Mouse (Mus musculus): ENCODE measurements at regions not wholly inside any gene's neighbourhood (a gene's known extent, or its start where the extent isn't known, plus 50 kb on each side); places are given as distances from the start of the nearest gene placed in this dataset.

DNA sequence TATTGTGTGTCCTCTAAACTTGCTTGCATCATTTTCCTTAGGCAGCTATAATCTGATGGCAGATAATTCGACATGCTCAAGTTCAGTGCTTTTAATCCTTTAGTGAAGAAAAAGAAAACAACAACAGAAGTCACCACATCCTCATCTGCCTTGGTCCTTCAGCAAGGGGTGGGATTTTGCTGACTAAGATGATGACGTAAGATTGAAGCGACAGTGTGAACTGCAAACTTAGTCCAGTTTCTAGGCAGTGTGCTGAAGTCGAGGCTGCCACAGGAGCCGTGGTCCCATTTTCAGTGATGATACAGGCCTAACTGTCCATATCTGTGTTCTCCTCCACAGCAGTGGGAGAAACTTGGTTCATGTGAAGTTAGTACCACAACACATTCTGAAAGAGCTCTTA is 314.4 kb downstream of the Gm11361 start:
- DNase-seq: no peak

DNA sequence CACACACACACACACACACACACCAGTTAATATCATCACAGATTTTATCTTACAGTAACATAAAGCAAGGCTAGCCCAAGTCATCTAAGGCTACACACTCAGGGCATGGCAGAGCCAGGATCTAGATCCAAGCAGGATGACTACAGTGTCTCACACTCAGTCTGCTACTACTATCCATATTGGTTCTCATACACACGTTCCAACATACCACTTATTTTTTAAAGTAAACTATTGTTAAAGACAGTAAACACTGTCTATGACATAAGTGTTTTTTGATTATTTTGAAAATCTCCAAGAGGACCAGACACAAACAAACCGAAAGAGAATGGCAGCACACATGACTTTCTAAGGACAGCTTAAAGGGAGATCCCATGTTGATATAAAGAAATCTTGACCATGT is 306.3 kb downstream of the Gm11361 start:
- no peak for DNase-seq

DNA sequence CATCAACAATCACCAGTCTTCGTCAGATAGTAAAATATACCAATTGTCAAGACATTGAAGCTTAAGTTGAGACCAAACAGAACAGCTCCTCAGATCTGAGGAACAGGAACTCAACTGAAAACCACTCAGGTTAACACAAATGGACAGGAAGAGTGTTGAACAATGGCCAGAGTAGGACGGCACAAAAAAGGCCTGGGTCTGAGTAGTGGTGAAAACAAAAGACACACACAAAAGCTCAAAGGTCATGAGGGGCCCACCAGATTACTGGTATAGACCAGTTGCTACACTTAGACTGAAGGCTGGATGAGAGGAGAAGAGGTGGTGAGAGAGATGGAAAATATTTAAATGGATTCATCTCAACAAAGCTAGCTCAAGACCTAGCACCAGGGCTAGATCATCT is 302.8 kb downstream of the Gm11361 start:
- DNase-seq: no peak

DNA sequence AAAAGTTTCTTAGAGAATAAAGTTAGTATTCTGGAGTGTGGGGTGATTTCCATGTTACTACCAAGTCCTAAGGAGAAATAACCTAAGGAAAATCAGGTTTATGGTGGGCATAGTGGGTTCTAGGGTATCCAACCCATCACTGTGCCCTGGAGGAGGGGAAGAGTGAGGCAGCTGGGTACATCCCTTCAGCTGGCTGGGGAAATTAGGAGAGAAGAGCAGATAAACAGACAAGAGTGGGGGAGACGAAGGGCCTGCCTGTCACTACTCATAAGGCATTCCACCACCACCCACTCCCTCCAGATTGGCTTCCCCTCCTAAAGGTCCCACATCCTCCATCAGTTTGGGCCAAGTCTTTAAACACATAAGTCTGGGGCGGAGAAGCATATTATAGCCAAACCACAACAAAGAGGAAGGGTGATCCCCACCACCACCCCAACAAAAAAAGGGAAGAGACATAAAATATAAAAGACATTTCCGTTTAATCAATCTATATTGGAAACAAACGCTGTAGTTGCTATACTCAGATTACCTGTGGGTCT is 299.8 kb downstream of the Gm11361 start:
- no peak for DNase-seq

DNA sequence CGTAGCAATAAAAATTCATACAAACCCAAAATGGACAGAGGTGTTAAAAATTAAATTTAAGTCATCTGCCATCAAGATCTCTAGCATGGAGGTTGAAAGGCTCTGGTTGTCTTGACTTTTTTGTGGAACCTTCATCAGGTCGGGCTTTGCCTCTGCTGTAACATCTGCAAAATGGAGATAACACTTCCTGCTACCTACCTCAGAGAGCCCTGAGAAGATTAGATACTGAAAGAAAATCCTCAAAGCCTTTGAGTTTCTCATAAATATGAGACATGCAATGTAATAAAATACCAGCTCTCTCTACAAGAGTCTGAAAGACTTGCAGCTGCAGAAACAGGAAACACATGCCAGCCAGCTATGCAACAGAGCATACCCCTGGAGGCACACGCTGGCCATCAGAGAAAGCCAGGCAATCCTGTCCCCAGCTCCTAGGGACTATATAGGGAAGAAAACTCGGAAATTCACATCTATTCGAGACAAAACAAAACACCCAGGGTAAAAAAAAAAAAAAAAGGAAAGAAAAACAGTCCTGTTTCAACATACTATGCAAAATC is 299.1 kb downstream of the Gm11361 start:
- no peak for DNase-seq

DNA sequence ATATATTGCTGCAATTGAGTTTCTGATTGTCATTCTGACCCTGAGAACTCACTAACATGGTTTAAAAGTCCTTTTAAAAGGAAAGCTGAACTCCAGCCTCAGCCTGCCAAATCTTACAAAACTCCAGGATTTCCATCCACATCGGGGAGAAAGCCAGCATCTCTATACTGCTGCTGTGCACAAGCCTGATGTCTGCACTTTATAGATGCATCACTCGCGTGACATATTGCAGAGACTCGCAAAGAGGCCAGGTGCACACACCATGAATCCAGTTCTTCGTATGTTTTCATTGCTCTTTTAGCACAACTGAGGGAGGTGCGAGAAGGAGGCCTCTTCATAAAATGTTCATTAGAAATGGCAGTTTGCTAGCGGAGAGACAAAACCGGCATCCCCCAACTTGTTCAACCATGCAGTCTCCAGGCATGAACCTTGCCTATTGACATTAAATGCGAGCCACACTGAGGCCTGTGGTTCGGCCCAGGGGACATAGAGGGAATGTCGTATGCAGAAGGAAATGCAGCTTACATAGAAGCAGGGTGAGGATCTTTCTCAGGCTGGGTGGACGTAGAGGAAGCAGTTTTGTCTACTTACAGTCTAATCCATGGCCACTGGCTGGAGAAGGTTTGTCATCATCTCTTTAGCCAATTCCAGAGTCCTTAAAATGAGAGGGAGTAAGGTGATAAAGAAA is 297.0 kb downstream of the Gm11361 start:
- DNase-seq: no peak

DNA sequence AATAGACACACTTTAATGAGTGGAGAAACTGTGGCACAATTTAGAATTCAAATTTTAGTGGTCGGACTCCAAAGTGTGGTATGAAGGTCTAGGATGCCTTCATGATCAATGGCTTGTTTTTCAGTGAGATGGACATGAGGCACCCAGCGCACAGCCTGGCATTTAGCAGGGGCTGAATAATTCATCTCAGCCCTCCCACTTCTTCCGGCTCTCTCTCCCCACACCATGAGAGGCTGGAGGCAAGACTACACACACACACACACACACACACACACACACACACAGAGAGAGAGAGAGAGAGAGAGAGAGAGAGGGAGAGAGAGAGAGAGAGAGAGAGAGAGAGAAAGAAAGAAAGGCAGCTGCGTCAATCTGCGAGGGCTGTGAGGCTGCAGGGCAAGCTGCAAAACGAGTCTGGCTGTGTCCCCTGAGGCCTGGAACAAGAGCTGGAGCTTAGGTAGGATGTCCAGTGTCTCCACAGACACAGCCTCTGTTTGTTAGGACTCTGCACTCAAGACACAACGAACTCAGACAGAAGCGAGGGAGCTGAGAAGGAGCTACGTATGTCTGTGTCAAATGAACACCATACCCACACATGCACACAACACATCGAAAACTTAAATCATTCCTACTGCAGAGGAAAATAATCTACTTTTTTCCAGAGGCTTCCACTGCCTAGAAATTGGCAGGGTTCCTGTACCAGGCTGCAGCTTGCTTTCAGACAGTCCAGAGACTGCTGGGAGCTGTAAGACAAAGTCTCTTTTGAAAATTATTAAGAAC is 295.8 kb downstream of the Gm11361 start:
- no peak for DNase-seq

DNA sequence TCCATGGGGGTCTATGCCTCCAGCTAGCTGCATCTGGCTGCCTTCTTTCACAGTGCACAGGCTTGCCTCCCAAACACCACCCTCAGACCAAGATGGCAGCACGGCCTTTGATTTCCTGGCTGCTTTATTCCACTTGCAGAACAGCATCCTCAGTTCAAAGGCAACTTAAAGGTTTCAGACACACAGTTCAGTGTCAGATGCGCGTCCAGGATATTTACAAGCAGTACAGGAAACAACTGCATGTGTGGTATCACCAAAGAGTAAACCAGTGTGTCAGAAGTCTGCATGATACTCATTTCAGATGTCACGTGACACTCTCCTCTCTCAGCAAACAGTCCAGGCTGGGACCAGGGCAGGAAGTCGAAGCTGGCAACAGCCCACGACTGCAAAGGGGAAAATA is 294.2 kb downstream of the Gm11361 start:
- DNase-seq: no peak

DNA sequence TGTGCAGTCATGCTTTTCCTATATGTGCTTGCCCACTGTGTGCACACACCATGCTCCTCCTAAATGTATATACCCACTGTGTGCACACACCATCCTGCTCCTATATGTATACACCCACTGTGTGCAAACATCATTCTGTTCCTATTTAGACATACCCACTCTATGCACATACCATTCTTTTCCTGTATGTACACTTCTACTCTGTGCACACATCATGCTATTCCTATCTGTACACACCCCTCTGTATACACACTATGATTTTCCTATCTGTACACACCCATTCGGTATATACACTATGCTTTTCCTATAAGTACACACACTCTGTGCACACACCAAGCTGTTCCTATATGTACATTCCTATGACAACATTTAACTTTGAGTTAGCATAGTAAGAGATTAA is 288.5 kb downstream of the Gm11361 start:
- DNase-seq: no peak

DNA sequence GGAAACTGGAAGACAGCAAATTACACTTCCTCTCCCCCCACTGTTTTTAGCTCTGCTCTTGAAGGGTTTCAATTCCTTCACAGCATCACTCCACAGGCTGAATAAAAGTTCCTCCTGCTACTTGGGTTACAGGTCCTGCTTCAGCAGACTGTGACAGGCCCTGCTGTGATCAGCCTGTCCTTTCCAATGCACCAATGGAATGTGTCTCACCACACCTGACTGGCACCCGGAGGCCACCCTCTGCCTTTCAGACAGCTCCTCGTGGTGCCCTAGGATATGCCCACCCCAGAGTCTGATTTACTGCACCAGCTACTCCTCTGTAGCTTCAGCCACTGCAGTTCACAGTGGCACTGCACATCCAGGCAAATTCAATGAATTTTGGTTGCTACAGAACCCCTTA is 288.0 kb downstream of the Gm11361 start:
- DNase-seq: no peak

DNA sequence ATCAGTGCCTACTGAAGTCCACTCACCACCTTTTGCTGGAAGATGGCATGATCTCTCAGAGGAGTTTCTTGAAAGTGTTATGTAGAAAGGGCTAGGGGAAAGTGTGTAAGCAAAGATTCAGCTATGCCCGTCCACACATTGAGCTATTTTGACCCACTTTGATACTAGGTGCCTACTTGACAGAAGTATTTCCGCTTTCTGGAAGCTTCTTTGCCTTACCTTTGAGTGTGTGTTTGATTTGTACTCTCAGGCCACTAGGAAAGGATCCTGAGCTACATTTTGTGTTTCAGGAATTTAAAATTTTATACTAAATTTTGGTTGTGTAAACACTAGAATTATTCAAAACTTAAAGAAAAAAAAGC is 287.5 kb downstream of the Gm11361 start:
- DNase-seq: no peak

DNA sequence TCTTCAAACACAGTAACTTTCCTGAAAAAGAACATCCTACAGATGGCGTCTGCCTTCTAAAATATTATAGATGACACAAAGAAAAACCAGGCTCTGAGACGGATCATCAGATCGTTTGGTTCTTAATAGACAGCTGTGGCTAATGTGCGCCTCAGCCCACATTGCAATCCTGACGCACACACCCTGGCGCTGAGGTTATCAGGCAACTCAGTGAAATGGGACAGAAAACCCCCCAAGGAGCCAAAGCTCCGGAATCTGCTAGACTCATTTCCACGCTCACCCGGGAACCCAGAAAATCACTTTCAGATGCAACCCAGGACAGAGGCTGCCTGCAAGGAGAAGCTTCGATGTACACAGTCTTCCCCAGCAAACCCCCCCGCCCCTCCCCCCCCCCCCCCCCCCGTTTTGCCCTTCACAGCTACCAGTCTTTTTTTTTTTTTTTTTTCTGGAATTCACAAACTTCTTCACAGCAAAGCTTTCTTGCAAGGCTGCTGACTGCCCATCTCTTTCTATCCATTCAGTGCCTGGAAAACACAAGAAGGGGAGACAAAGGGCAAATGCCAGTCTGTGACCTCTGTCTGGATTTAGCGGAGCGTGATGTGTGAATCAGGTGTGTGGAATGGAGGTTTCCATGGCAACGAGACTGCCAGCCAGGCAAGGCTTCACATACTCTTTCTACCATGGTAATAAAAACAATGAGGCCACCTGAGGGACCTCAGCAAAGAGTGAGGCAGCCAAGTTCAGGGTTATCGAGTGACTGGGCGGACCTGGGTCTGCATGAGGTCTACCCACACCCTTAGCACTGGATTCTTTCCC is 286.9 kb downstream of the Gm11361 start:
- DNase-seq: no peak

DNA sequence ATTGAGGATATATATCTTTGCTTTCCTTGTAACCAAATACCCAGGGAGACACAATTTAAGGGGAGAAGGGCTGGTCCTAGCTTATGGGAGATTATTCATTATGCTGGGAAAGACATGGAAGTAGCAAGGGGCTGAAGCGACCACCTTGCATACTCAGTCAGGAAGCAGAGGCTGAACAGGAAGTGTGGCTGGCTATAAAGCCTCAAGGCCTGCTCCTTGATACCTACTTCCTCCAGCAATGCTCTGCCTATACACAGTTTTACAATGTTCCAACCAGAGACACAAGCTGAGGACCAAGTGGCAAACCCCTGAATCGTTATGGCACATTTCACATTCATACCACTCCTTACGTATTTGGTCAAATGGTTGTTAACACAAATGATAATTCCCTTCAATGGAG is 284.3 kb downstream of the Gm11361 start:
- DNase-seq: no peak

DNA sequence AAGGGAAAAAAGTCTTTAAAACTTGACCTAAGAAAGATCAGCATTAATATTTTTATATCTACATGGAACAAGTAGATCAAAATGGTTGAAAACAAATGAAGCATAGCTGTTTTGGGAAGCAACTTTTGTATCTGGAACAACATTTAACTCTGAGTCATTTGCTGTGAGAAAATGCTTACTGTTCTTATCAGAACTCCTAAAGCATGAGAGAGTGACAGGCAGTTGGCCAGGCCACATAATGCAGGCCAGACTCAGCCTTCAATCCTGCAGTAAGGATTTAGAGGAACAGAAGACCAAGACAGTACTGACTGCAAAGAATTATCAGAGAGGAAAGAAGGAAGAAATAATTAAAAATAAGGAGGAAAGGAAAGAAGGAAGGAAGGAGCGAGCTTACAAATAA is 275.8 kb downstream of the Gm11361 start:
- peak; percentile 49 for DNase-seq

DNA sequence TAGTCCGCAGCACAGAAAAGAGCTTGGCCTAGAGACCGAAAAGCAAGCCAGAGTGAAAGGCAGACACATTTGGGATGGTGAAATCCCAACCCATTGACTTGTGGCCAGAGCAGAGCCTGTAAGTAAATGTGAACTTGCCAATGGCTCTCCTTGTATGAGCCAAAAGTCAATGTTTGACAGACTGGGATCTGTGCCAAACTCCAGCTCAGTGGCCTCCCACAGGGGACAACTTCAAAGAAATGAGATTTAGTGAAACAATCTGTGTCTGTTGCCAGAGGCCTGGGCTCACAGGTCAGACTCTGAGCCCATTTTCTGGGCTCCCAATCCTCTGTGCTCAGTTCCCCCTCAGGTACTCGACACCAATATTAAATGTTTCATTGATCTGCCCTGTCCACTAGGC is 274.9 kb downstream of the Gm11361 start:
- peak; percentile 90 for DNase-seq

DNA sequence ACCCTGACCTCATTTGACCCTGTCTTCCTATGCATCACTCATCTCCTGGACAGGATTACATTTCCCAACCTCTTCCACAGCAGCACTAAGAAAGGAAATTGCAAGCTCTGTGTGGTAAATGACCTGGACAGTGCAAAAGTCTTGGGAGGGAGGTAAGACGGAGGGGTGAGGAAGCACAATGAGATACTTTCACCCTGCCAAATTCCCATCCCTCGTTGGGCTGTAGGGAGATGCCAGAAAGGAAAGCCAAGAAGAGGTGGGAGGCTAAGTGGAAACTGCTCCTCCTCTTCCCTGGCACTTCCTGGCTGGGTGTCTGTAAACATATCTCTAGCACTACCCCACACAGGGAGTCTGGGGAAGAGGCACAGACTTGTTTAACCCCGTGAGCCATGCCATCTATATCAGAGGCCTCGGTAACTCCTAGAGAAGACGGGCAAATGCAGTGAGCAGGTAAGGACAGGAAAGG is 274.2 kb downstream of the Gm11361 start:
- DNase-seq: peak; percentile 45

DNA sequence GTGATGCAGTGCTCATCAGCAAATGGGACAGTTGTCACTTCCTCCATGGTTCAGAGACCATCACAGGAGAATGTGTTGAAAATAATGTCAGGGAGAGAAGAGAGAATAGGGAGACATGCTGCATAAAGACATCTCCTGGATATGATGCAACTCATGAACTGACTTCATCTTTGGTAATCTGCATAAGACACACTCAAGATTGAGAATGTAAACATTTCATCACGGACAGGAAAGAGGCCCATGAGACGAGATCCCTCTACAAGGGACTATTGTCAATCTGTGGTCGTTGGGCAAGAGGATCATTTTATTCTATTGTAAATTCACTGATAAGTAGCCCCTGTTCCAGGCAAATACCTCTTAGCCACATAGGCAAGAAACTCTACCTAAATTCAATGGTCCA is 273.6 kb downstream of the Gm11361 start:
- no peak for DNase-seq

DNA sequence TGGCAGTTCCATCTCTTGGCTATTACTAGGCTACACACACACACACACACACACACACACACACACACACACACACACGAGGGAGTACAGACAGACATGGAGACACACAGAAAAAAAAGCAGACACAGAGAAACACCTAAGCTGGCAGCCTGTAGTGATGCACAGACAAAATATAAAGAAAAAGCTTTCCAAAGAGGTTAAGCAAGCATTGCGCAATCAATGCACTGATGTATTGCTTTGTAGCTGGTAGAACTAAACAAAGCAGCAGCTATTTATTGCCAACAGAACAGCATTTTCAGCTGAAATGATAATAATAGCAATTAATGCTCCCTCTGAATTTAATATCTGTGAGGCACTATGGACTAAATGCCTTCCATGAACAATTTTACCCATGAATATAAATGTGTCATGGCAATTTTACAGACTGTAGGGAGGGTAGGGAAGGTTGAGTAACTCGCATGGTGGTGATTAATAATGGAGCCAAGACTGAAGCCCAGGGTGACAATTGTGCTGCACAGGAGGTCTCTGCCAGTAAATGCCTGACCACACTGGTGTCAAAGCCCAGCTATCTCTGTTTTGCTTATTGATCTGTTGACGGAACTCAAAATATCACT is 271.7 kb downstream of the Gm11361 start:
- DNase-seq: no peak

DNA sequence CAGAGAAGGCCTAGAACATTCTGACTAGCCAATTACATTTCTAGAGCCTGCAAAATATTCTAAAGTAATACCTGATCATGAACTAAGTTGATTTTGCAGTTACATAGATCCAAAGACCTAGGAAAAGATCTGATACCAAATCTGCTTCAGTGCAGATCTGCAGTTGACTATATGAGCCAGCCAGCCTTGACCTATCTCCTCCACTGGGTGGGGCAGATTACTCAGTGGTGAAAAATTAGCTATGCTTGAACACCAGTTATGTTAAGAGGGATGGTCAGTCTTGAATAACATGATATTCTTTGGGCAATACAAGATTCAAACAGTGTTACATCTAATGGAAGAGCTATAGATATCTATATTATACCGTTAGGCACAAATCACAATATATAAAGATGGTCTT is 269.0 kb downstream of the Gm11361 start:
- DNase-seq: peak; percentile 60

DNA sequence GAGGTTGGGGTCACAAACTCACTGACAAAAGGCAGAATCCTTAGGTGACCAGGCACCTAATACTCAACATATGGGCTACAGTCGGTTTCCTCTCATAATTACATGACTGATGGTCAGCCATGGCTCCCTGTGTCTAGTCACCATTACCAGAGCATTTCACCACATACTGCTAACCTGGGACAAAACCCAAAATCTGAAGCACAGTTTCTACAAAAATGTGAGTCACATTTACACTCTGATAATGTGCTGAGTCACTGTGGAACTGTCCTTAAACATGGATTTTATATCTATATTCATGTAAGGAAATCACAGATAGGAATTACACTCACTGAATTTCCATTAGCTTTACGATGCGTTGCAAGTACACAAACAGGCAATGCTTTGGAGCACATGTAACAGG is 267.1 kb downstream of the Gm11361 start:
- DNase-seq: no peak

DNA sequence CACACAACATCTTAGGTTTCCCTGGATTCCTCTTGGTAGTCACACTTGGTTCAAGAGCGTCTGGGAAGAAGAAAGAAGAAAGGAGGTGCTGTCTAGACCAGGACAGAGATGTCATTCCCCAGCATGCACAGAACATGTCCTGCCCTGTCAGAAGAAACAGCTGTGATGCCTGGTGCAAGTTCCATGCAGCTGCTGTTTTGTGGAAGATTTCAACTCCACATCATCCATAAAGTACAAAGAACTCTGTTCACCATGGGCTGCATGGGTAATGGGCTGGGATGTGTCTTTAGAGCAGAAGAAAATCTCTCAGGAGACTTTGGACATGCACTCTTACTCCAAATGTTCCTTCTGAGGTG is 262.8 kb downstream of the Gm11361 start:
- DNase-seq: no peak

Data from adrenal gland, adult 2 months (tissue).